Mouse (Mus musculus) layer of hippocampus, postnatal 10 days (tissue): ENCODE data around the gene Pde4d. TPM values are rescaled to one million over a fixed set of nuclear protein-coding genes. Genes with fewer than 3 reads are reported as not detected.

Experiments used
- DNase-seq, 2 experiments: peaks; one replicate each; pipeline ENCODE4 v3.0.0; 2021; ENCODE audit warnings: low spot score in 2 of 2
- total RNA-seq, 2 experiments: library from RNA; stranded (reverse); gene quantifications; 2 replicates each; pipeline ENCODE4 v1.2.3; 2021

The Pde4d gene
- total RNA-seq, 2 experiments from 2014 or later, result 77.6 to 81.2 TPM

DNA sequence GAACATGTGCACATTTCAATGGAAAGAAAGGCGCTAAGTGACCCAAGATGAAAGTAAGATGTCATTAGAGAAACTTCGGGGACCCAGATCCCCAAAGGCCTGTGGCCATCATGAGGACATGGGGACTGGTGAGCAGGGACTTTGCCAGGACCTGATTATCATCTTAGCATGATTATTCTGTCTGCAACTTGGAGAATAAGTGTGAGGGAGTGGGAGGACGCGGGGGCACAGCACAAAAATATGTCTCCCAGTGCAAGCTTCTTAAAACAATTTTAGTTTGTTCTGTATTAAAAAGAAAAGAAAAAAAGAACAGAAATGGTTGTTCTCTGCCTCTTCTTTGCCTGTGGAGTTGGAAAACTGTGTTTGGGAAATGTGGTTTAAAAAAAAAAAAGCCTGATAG lies 1279.9 kb downstream of the Pde4d start:
- no peak for DNase-seq

DNA sequence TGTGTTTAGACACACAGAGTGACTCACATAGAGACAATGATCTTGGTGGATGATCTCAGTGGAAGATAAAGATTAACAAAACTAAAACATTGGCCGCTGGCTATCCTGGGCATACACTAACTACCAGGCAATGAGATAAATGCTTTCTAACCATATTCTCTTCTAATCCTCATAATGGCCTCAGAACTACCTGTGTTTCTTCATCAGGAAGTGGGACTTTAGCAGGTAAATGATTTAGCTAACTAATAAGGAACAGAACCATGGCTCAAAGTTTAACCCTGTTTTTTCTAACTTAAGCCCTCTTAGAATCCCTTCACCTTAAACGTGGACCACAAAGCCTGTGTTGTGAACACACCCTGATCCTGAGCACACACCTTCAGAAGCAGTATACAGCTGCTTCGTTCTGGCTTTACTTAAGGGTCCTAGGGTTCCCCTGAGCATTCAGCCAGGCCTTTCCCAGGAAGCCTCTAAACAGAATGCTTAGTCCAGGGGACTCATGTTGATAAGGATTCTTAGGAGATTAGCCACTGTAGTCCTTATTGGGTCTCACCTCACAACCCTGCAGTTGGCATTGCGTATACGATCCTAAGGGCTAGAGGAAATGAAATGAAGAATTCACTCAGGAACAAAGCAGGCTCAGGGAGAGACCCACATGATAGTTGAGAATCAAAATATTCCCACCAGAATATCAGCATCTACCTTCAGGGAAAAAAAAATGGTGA lies 1283.1 kb downstream of the Pde4d start:
- no peak for DNase-seq

DNA sequence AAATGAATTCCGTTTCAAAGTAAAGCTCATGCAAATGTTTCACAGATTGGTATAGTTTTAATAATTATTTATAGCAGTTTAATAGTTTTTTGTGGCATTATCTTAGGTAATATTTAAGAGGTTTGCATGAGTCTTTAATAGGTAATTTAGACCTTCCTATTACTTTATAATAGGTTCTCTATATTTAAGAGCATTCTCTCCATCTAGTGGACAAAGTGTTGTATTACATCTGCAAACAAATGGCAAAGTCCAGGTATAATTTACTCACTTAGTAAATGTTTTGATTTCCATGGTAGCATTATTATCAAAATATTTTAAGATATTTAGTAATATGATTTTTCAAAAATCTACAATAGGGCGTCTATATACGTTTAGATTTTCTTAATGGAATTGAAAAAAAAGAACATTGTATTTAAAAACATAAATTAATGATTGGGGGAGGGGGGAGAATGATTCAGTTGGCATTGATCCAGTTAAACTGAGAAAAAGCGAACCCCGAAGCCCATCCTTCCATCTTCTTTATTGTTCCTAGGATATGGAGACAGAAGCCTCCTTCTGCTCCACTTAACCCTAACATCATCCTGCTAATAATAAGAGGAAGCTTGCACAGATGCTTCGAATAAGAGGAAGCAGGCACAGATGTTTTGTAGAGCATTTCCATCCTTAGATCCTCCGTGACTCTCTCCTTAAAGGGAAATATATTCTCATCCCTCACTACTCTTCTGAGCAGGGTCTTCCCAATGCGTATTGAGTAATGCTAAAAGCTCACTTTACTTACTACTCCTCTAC lies 1286.7 kb downstream of the Pde4d start:
- DNase-seq, result no peak

- DNase-seq, result no peak
Observed at GRCm38 (mm10) chr13:109746492-109746891, 1296.7 kb downstream of the Pde4d start.

DNA sequence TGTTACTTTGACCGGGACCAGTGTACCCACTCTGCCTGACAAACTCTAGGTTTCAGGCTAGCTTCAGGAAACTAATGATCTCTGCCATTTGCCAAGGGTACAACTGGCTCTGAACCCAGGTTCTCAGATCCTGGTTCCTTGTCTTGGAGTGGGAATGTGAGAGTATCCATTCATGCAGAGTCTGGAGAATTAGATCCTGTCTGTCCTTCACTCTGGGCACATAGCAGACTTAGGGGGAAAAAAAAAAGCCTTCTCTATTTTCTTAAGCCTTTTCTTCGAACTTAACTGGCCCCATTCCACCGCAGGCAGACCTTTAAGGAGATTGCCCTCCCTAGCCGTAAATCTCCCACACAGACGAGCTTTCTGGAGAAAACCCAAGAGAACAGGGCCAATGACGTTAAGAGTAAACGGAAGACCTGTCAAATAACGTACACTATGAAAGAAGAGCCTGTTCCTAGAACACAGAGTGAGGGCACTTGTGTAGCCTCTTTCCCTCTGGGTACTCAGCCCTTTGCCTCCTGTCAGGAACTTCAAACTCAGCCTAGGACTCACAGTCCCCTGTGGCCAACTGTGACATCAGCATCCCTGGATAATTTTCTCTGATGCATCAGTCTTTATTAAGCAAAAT lies 1302.6 kb downstream of the Pde4d start:
- DNase-seq, result no peak

- no peak for DNase-seq
Observed at GRCm38 (mm10) chr13:109756854-109757253, 1307.1 kb downstream of the Pde4d start.

GRCm38 (mm10) chr13:109759201-109759600 lies 1309.5 kb downstream of the Pde4d start:
- peak in 1 of 2 experiments; percentile 18 for DNase-seq

DNA sequence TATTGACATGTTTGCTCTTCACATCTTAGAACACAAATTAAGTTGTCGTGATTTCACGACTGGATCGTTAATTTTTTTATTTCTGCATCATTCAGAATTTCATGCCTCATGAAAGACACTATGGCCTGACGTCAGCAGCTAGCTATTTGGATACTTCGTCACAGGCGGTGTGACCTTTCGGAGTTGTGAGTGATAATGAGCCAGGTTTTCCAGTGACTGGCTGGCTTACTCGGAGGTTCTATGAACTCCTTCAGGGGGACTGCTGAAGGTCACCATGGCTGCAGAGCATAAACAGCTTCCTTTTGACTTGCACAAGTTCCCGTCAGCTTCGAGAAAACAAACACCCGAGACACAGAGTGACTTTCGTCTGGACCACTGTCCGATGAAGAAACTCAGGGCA lies 1311.3 kb downstream of the Pde4d start:
- no peak for DNase-seq

GRCm38 (mm10) chr13:109774791-109775190 lies 1325.0 kb downstream of the Pde4d start:
- DNase-seq, result no peak

DNA sequence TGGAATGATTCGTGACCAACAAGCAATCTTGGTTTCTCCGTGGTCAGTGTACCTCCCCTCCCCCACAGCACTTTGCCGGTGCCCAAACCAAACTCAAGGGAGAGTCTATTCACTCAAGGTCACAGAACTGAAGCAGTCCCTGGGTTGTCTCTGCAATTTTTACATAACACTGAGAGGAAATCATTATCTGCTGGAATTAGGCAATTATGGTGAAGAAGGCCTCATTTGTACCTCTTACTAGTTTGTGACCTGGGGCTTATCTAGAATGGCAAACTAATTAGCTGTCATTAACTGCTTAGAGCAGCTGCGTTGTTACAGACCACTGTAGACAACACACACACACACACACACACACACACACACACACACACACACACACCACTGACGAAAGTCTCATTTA lies 1325.4 kb downstream of the Pde4d start:
- no peak for DNase-seq

DNA sequence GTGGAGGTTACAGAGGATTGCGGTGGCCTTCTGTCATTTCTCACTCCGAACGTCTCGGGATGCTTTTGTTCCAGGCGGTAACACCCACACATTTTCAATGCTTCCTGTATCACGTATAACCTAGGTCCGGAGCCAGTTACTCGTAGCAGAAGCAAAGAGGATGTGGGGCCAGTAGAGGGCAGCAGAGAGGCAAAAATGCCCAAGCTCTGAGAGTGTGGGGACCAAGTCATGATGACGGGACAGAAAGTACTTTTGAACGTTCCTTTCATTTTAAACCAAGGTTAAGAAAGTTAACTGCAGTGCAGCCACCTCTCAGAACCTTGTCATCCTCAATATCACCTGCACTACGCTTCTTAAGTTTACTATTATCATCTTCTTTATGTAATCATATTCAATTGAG lies 1326.4 kb downstream of the Pde4d start:
- DNase-seq, result peak; percentile 93

DNA sequence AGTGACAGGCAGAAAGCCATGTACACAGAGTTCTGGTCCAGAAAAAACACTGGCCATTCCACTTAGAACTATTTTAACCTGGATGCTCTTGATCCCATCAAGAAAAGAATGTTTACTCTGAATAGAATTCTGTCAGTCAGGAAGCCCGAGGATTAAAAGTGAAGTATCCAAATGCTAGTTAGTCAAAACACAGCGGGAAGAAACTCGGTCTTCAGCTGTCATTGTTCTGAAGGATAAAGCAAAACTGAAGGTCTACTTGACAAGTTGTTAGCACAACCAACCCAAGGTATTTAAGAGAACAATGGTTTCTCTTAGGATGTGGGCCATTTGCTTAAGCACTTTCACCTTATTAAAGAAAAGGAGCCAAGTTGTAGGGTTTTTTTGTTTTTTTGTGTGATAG lies 1327.2 kb downstream of the Pde4d start:
- DNase-seq, result no peak

- DNase-seq, result no peak
Observed at GRCm38 (mm10) chr13:109777441-109777840, 1327.7 kb downstream of the Pde4d start.

GRCm38 (mm10) chr13:109778297-109778835 lies 1328.6 kb downstream of the Pde4d start:
- DNase-seq, result no peak

GRCm38 (mm10) chr13:109781466-109781865 lies 1331.7 kb downstream of the Pde4d start:
- DNase-seq, result no peak

- DNase-seq, result no peak
Observed at GRCm38 (mm10) chr13:109788604-109789003, 1338.9 kb downstream of the Pde4d start.

DNA sequence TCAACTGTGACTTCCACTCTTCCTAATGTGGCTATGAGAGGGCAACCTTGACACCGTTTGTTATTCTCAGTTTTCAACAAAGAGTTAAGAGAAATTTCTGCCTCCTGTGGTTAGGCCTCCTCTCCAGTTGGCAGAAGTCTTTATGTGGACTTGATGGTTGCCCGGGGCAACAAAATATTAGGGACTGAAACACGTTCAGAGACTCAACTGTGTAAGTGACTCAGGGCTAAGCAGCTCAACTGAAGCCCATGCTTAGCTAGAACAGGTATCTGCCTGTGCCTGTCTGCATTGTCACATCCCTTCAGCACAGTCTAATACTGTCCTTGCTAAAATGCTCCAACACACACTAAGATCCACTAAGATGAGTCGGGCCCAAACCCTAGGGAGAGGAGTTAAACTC lies 1339.4 kb downstream of the Pde4d start:
- DNase-seq, result no peak

- DNase-seq, result no peak
Observed at GRCm38 (mm10) chr13:109790045-109790715, 1340.4 kb downstream of the Pde4d start.

DNA sequence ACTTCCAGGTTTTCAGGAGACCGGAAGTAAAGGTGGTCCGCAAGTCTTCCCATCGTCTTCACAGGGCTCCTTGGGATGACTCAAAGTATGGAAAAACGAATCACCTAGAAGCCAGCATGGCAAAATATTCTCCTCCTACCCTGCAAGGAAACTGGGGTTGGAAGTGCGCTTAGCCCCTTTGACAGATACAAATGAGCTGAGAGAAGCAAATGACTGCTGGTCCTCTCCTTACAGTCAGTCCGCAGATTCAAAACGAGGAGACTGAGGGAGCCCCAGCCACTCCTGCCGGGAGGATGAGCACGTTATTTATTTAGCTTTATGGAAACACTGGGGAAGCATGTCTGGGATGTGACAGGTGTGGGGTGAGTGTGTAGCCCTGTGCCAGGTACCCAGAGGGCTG lies 1344.2 kb downstream of the Pde4d start:
- no peak for DNase-seq

DNA sequence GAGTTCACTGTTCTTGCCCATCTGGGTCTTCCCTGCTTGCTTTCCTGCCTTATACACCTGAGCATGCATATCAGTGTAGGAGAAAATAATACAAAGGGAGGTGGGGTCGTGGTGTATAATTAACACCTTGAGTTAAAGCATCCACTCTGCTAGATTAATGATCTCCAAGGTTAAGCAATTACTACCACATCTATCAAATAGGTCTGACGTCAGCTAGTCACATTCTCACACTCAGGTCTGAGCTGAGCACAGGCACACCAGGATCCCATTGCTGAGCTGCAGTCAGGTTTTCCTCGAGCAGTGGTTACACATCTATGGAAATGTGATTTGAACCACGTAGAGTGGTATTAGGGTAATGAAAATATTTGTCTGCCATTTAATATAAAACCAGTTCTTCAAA lies 1348.9 kb downstream of the Pde4d start:
- DNase-seq, result no peak

DNA sequence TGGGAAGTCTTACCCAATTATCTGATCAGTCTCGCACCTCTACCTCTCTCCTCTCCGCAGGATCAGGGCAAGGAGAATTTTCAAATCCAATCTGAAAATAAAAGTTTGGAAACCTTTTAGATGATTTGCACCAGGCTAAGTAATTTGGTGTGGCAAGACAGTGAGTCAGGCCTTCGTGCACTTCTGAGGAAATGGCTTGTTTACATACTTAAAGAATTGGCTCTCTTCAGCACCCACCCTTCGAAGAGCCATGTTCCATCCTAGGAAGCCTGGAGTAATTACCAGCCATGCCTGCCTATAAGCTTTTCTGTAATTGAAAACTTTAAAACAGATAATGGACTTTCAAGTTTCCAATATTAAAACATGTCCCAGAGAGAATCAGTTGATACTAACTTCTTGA lies 1352.5 kb downstream of the Pde4d start:
- no peak for DNase-seq
